Mouse (Mus musculus): ENCODE data around the gene Celf2. TPM values are rescaled to one million over a fixed set of nuclear protein-coding genes. Genes with fewer than 3 reads are reported as not detected.
A peak's percentile ranks its signal among the peaks of the same experiment; 100 is the strongest.

The Celf2 gene
- total RNA-seq, 2 experiments from 2014 or later = 478 to 500 TPM

DNA sequence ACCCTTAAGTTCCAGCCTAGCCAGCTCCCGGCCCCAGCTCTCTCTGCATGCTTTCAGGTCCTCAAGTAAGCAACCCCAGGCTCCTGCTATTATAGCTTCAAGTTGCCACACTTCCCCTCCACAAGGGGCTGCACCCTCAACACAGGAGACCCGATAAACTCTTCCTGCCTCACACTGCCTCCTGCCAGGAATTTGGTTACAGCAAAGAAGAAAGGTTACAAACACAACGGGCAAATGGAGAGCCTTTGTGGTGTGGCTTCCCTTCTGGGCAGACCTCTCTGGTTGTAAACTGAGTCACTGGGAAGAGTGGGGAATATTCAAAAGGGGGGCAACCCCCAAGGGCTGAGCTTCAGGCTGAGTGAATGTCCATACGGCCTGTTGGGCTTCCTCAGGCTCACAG lies 983.1 kb downstream of the Celf2 start:
- DNase-seq (ENCODE audit: low spot score in 2 of 2) = no peak
- intact Hi-C loops (cut with DNase I) = no loop called here

GRCm38 (mm10) chr2:6523924-6524300 lies 985.5 kb downstream of the Celf2 start:
- intact Hi-C loops (cut with DNase I) = no loop called here
- DNase-seq (ENCODE audit: low spot score in 2 of 2) = no peak

DNA sequence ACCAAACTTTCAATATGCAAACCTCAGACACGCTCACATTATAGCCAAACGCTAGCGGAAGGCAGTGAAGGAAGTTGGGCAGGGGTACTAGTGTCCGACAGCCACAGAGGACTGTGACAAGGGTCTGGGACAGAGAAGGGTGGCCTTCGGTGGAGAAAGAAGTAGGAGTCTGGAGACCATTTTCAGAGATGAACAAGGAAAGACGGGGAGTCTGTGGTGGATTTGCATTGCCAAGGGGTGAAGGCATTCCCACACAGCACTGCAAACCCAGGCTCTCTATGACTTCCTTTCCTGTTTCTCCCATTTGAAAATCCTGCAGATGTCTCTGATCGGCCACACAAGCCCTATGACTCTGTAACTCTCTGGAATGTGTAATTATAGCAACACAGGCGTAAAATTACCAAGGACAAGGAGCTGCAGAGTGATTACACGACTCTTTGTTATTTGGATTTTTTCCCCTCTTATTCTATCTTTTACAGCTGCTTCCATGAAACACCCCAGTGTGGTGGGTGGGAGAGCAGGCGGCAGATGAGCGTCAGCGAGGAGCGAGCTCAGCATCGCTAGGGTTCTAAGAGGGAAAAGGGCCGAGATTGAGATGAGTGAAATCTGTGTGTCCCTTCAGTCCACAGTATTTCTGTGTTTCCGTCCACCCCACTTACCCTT lies 986.0 kb downstream of the Celf2 start:
- DNase-seq (ENCODE audit: low spot score in 2 of 2) = no peak
- intact Hi-C loops (cut with DNase I) = no loop called here

- intact Hi-C loops (cut with DNase I) = no loop called here
Observed at GRCm38 (mm10) chr2:6522411-6522810, 987.0 kb downstream of the Celf2 start.

DNA sequence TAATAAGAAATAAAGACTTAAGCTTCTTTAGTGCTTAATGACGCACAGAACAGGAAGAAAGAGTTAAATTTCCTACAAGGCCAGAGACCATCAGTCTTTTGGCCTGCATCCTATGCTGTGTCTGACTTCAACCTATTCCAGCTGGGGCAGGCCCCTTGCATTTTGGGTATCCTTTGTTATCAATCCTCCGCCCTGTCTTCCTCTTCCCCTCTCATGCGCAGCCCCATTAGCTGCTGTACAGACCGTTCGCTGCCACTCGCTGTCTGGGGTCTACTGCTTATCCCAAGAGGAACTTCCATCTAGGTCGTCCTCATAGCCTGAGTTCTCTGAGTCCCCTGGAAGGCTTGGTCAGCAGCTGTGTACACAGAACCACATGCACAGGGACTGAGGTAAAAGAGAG lies 996.2 kb downstream of the Celf2 start:
- no peak for DNase-seq (ENCODE audit: low spot score in 2 of 2)
- intact Hi-C loops (cut with DNase I) = no loop called here

More at GRCm38 (mm10) chr2:6522411-6522810, 987.0 kb downstream of the Celf2 start:
- no peak for DNase-seq (ENCODE audit: low spot score in 2 of 2)

DNA sequence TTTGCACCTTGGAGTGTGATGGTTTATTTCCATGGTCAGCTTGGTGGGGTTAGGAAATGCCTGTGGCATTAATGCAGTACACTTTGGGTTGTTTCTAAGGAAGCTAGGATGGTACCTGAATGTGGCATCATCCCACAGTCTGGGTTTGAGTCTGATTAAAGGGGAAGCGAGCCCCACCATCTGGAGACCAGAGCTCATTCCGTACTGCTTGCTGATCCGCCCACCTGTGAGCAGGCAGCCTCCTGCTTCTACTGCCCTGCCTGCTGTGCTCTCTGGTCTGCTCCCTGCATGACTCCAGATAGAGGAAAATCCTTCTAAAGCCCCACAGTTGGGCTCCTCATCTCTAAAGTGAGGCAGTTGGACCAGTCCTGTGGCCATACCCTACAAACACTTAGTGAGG lies 1002.3 kb downstream of the Celf2 start:
- intact Hi-C loops (cut with DNase I) = no loop called here
- no peak for DNase-seq (ENCODE audit: low spot score in 2 of 2)

- intact Hi-C loops (cut with DNase I) = no loop called here
- DNase-seq (ENCODE audit: low spot score in 2 of 2) = no peak
Observed at GRCm38 (mm10) chr2:6505979-6506811, 1003.2 kb downstream of the Celf2 start.

DNA sequence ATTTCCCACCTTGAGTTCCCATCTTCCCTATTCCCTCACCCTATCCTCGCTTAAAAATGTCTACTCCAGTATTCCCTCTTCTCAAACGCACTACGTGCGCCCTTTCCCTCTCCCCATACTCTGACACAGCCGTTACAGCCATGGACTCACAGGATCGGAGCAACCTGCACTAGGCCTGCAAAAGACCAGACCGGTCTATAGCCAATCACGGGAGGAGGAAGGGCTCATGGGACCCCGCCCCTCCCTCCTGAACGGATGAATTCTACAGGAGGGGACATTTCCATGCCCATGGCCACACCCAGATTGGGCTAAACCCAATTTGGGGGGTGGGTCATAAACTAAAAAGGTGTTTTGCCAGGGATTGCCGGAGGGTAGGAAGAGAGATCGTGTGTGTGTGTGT lies 1003.8 kb downstream of the Celf2 start:
- intact Hi-C loops (cut with DNase I) = no loop called here
- DNase-seq (ENCODE audit: low spot score in 2 of 2) = no peak

DNA sequence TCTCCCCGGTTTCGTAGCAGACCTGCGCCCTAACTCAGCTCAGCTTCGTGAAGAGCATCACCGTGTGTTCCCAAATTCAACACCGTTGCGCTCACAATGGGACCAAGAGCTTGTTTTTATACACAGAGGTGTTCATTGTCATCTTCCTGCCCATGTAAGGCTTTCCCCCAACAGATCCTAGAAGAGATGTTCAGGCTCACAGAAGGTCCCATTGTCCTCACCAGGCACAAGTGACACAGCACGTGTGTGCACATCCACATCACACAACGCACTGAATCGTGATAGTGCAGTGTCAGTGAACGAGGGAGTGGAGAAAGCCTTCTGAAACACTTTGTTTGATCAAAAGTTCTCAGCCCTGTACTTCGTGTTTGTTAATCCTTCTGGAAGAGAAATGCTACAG lies 1011.3 kb downstream of the Celf2 start:
- DNase-seq (ENCODE audit: low spot score in 2 of 2) = peak in 1 of 2 experiments; percentile 31
- intact Hi-C loops (cut with DNase I) = no loop called here

DNA sequence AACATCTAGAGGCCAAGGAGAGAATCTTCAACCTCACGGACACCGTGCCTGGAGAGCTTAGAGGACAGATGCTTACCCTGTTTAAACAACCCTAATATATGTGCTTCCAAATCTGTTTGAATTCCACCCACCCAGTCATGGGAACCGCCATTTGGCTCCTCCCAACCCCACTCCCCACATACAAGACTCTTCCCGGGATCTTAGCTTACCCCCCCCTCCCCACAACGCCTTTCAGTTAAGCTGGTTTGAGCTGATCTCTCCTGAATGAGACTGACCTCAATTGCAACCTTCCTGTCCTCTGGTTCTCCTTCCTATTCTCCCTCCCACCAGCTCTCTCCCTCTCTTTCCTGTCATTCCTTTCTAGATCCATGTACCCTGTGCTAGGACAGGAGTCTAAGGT lies 1011.7 kb downstream of the Celf2 start:
- DNase-seq (ENCODE audit: low spot score in 2 of 2) = no peak
- intact Hi-C loops (cut with DNase I) = no loop called here

- intact Hi-C loops (cut with DNase I) = no loop called here
- no peak for DNase-seq (ENCODE audit: low spot score in 2 of 2)
Observed at GRCm38 (mm10) chr2:6493886-6494285, 1015.5 kb downstream of the Celf2 start.

- no peak for DNase-seq (ENCODE audit: low spot score in 2 of 2)
- intact Hi-C loops (cut with DNase I) = no loop called here
Observed at GRCm38 (mm10) chr2:6490870-6491269, 1018.5 kb downstream of the Celf2 start.

- DNase-seq (ENCODE audit: low spot score in 2 of 2) = no peak
- intact Hi-C loops (cut with DNase I) = no loop called here
Observed at GRCm38 (mm10) chr2:6490076-6490475, 1019.3 kb downstream of the Celf2 start.
